Mouse (Mus musculus): Measurements from ENCODE around the gene Pipox.

DNA sequence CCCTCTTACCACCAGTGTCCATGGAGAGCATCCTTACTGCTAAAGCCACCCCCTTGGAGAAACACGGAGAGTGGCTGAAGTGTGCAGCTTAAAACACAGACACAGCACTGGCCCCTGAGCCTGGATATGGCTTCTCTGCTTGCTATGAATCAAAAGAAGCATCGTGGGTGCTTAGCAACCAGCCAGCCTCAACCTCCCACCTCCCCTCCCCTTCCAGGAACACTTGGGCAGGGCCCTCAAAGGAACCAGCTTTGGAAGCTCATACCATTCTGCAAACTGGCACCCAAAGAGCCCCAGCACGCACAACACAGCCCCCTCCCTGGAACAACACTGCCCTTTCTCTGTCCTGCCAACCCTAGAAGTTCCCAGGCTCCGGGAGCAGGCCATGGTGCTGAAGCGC is 15.5 kb upstream of the Pipox start:
- no peak for TF ChIP-seq POLR2A (IDR thresholded peaks at IDR 0.05; ENCODE audit: low read depth, low read length)
- TF ChIP-seq CTCF (conservative IDR thresholded peaks at IDR 0.05; ENCODE audit: insufficient read depth, insufficient read length, low read depth, low read length): no peak

All from kidney, adult 2 months (tissue).